Mouse (Mus musculus) heart, embryonic 15.5 days (tissue): ENCODE data around the gene Pglyrp3. TPM values are rescaled to one million over a fixed set of nuclear protein-coding genes. Genes with fewer than 3 reads are reported as not detected.
"Not testable (repeated sequence)": the region's sequence is repeated elsewhere in the genome, so short reads cannot be mapped to it uniquely, and the experiment has no call there.

Experiments used
- ATAC-seq: fragments of 200-750 bp; cut with Nextera tagmentation; replicated peaks from 2 replicates; pipeline ENCODE4 v1.8.0; 2017; ENCODE audit warnings: low read depth, moderate TSS enrichment; ENCODE audit not compliant: insufficient number of reproducible peaks, insufficient read depth, low FRiP score
- H3K27ac ChIP-seq: fragments of 300-500 bp; sonication (generic); 2 replicates; pipeline ENCODE4 v1.5.1; 2015; ENCODE audit warnings: mild to moderate bottlenecking, inconsistent platforms
- H3K27me3 ChIP-seq: fragments of 300-500 bp; sonication (generic); 2 replicates; pipeline ENCODE4 v1.6.1; 2015; ENCODE audit warnings: inconsistent platforms
- H3K36me3 ChIP-seq: fragments of 300-500 bp; sonication (generic); 2 replicates; pipeline ENCODE4 v1.6.1; 2015; ENCODE audit warnings: mild to moderate bottlenecking, inconsistent platforms
- H3K4me1 ChIP-seq: fragments of 300-500 bp; sonication (generic); replicated peaks from 2 replicates; pipeline ENCODE4 v1.6.1; 2015; ENCODE audit warnings: inconsistent platforms
- H3K4me2 ChIP-seq: fragments of 300-500 bp; sonication (generic); 2 replicates; pipeline ENCODE4 v1.6.1; 2015; ENCODE audit warnings: inconsistent platforms, mild to moderate bottlenecking, moderate library complexity
- H3K4me3 ChIP-seq: fragments of 300-500 bp; sonication (generic); 2 replicates; pipeline ENCODE4 v1.5.1; 2015; ENCODE audit warnings: mild to moderate bottlenecking, inconsistent platforms
- H3K9ac ChIP-seq: fragments of 300-500 bp; sonication (generic); 2 replicates; pipeline ENCODE4 v1.6.1; 2015; ENCODE audit warnings: mild to moderate bottlenecking, inconsistent platforms
- H3K9me3 ChIP-seq: fragments of 300-500 bp; sonication (generic); replicated peaks from 2 replicates; pipeline ENCODE4 v1.6.1; 2016; ENCODE audit warnings: inconsistent platforms
- WGBS: fragments of 180-500 bp; shearing (Covaris S2); methylation state at CpG from one replicate; pipeline ENCODE4 v1.1.7; 2015; ENCODE audit warnings: mixed read lengths; 5-methylcytosine and 5-hydroxymethylcytosine counted together
- microRNA-seq: library from miRNA; unstranded; fragments of <30 nt; microRNA quantifications from one replicate; pipeline ENCODE4, GENCODE M21; 2016
- polyA plus RNA-seq: library from polyadenylated mRNA; unstranded; fragments of >200 nt; fragmentation: Nextera tagmentation; extraction: Ambion mirVana; gene quantifications from 2 replicates; pipeline ENCODE4 v1.2.1, GENCODE M21; 2015

Pglyrp3 gene
- not detected in 2 replicates for polyA plus RNA-seq

- no peaks in the 10 kb centered on the region for H3K9me3 ChIP-seq
- no peak within 1 kb of the TSS for H3K4me3 ChIP-seq
- H3K36me3 ChIP-seq = no peaks in the 10 kb centered on the region
- no peaks in the 10 kb centered on the region for H3K27me3 ChIP-seq
- H3K4me1 ChIP-seq = no peaks in the 10 kb centered on the region
- no peak for ATAC-seq
- no peak within 1 kb of the TSS for H3K4me2 ChIP-seq
- WGBS = 77% methylated on average over 1 of the region's 1 CpGs
- H3K27ac ChIP-seq = no peak within 1 kb of the TSS
- H3K9ac ChIP-seq = no peak within 1 kb of the TSS
These were observed at the start of gene Pglyrp3 for GRCm38 (mm10) chr3:92014283-92014682. Gene Pglyrp3 (plus strand): TSS chr3:92014583.

DNA sequence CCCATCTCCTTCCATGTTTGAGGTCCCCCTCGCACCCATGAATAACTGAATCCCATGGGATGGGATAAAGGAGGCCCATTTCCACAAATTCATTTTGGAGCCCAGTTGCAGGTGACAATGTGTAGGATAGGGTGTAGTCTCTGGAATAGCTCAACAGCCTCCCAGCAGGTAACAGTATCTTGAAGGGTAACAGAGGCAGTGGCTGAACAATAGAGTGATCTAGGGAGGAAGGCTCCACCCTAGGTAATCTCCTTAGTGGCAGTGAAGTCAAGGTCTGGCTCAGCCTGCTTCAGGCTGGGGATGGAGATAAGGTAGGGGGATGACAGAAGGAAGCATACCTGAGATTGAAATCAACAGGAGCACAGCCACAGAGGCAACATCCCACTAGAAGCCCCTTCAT is 3.4 kb upstream of the Pglyrp3 start:
- no peaks in the 10 kb centered on the region for H3K4me1 ChIP-seq
- no peak for ATAC-seq
- H3K9ac ChIP-seq = no peak overlapping the region
- no peak overlapping the region for H3K27ac ChIP-seq
- no peaks in the 10 kb centered on the region for H3K27me3 ChIP-seq
- no peak overlapping the region for H3K4me3 ChIP-seq
- no peaks in the 10 kb centered on the region for H3K9me3 ChIP-seq
- no peaks in the 10 kb centered on the region for H3K36me3 ChIP-seq
- no peak overlapping the region for H3K4me2 ChIP-seq
- 83% methylated on average over 1 of the region's 1 CpGs for whole genome bisulfite sequencing

GRCm38 (mm10) chr3:92024541-92024940 is 10.2 kb downstream of the Pglyrp3 start:
- not testable (repeated sequence) for H3K4me1 ChIP-seq, H3K9me3 ChIP-seq, H3K36me3 ChIP-seq, H3K27ac ChIP-seq, ATAC-seq, H3K4me3 ChIP-seq, H3K27me3 ChIP-seq, H3K9ac ChIP-seq
- peak overlapping the region; percentile 47 for H3K4me2 ChIP-seq
- WGBS = 49% methylated on average over 24 of the region's 24 CpGs

DNA sequence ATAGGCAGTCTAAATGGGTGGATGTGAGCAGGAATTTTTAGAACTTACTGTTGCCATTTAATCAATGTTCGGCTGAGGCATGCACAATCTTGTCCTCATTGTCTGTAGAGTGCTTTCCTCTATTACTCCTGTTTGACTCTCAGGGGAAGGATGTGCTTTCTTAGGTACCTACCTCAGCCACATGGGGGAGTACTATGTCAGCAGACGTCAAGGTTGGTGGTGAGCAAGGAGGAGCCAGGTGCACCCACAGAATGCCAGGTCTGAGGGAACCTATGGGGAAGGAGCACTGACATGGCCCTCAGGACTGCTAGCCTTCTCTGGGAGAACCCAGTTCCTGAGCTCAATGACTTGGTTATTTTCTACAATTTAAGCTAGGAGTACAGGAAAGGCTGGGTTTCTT is 18.8 kb downstream of the Pglyrp3 start:
- Histone ChIP-seq H3K4me1 (no peaks in the 10 kb centered on the region), H3K9me3 (no peaks in the 10 kb centered on the region), H3K36me3 (no peaks in the 10 kb centered on the region), H3K9ac (no peak overlapping the region), H3K4me3 (no peak overlapping the region), H3K27ac (no peak overlapping the region), H3K4me2 (no peak overlapping the region), H3K27me3 (no peaks in the 10 kb centered on the region)
- WGBS = 40% methylated on average over 2 of the region's 2 CpGs
- ATAC-seq = no peak

- no peaks in the 10 kb centered on the region for H3K36me3 ChIP-seq
- no peaks in the 10 kb centered on the region for H3K27me3 ChIP-seq
- no peak overlapping the region for H3K27ac ChIP-seq
- H3K9me3 ChIP-seq = no peaks in the 10 kb centered on the region
- no peak overlapping the region for H3K4me2 ChIP-seq
- no peak overlapping the region for H3K4me3 ChIP-seq
- H3K9ac ChIP-seq = no peak overlapping the region
- no peaks in the 10 kb centered on the region for H3K4me1 ChIP-seq
- WGBS = 40% methylated on average over 1 of the region's 1 CpGs
- no peak for ATAC-seq
These were observed 19.5 kb downstream of the Pglyrp3 start for GRCm38 (mm10) chr3:92033892-92034291.

DNA sequence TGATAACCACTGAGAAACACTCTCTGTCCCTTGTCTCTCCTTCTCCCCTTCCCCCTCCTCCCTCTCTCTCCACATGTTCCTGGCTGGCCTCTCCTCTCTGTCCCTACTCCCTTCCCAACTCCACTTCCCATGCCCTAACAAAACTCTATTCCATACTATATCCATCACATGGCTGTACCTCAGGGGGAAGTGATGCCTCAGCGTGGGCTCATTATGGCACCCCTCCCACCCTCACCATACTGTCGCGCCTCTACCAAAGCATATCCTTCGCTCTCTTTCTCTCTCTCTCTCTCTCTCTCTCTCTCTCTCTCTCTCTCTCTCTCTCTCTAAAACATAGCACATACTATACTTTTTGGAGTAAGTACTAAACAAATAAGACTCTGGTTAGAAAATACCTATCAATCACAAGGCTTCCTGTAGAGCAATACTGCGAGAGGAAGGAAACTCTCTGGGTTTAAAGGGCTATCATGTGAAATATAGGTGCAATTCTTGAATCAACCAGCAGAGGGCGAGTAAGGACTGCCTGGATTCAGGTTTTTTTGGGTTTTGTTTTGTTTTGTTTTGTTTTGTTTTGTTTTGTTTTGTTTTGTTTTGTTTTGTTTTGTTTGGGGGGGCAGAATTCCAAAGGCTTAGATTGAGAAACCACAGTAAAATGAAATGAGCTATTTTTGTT is 36.1 kb downstream of the Pglyrp3 start:
- no peaks in the 10 kb centered on the region for H3K27me3 ChIP-seq
- H3K4me3 ChIP-seq = no peak overlapping the region
- no peaks in the 10 kb centered on the region for H3K4me1 ChIP-seq
- H3K9ac ChIP-seq = no peak overlapping the region
- no peaks in the 10 kb centered on the region for H3K36me3 ChIP-seq
- WGBS = 50% methylated on average over 6 of the region's 6 CpGs
- H3K27ac ChIP-seq = no peak overlapping the region
- no peaks in the 10 kb centered on the region for H3K9me3 ChIP-seq
- no peak overlapping the region for H3K4me2 ChIP-seq
- ATAC-seq = no peak

DNA sequence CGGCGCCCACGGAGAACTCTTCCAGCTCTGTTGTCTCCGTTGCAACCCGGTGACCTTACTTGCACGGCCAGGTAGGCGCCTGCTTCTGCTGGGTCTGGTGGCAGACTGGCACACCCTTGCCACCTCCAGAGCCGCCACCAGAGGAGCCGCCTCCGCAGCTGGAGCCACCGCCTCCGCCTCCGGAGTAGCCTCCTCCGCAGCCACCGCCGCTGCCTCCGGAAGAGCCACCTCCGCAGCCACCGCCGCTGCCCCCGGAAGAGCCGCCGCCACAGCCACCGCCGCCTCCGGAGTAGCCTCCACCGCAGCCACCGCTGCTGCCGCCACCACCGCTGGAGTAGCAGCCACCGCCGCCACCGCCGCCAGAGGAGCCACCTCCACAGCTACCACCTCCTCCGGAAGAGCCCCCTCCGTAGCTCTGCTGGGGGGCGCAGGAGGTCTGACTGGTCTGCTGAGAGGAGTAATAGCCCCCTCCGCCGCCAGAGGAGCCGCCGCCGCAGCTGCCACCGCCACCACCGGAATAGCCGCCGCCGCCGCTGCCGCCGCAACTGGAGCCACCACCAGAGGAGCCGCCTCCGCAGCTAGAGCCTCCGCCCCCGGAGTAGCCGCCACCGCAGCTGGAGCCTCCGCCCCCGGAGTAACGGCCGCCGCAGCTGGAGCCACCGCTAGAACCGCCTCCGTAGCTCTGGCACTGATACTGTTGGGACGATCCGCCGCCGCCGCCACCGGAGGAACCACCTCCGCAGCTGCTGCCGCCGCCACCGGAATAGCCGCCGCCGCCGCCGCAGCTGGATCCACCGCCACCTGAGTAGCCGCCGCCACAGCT is 66.3 kb downstream of the Pglyrp3 start:
- Histone ChIP-seq H3K27ac (peak overlapping the region; percentile 31; the same call in 1 of the 2 replicates), H3K4me2 (peak overlapping the region; percentile 98), H3K36me3 (no peaks in the 10 kb centered on the region), H3K4me1 (peaks cover 5% of the 10 kb centered on the region; the same call in 1 of the 2 replicates), H3K4me3 (peak overlapping the region; percentile 79), H3K9ac (peak overlapping the region; percentile 56), H3K9me3 (no peaks in the 10 kb centered on the region), H3K27me3 (peaks cover 37% of the 10 kb centered on the region)
- peak; percentile 74 for ATAC-seq
- under 1% methylated on average over 60 of the region's 82 CpGs for WGBS

Small RNA genes lying within 50 kb of the gene (microRNA-seq; reads per million reads assigned to microRNA genes)
- not detected for gene Gm23697
- not detected for gene Gm25145

Other genes with a start within 250 kb of the Pglyrp3 start
- 0.77 and 1.00 TPM in 2 replicates for gene Lor, start 68.6 kb downstream of the Pglyrp3 start, polyA plus RNA-seq
- not detected in 2 replicates for gene Prr9, start 109.4 kb downstream of the Pglyrp3 start, polyA plus RNA-seq
- gene Lelp1, start 128.2 kb downstream of the Pglyrp3 start, polyA plus RNA-seq = not detected in 2 replicates
- gene Sprr2a1, start 201.2 kb downstream of the Pglyrp3 start, polyA plus RNA-seq = 0.20 and 0.56 TPM in 2 replicates
- gene Sprr2a2, start 201.3 kb downstream of the Pglyrp3 start, polyA plus RNA-seq = 6.6 and 35.7 TPM in 2 replicates